Mouse (Mus musculus) intestine, postnatal 0 days (tissue): ENCODE data around the gene Selenbp1. TPM values are rescaled to one million over a fixed set of nuclear protein-coding genes. Genes with fewer than 3 reads are reported as not detected.
"Not testable (repeated sequence)": the region's sequence is repeated elsewhere in the genome, so short reads cannot be mapped to it uniquely, and the experiment has no call there.

Experiments used
- ATAC-seq: fragments of 200-750 bp; cut with Nextera tagmentation; 2 replicates; pipeline ENCODE4 v1.8.0; 2017; ENCODE audit warnings: mild to moderate bottlenecking, moderate TSS enrichment, moderate library complexity
- H3K27ac ChIP-seq: fragments of 300-500 bp; sonication (generic); 2 replicates; pipeline ENCODE4 v1.5.1; 2014; ENCODE audit warnings: mild to moderate bottlenecking, low read depth, low read length, moderate library complexity
- H3K27me3 ChIP-seq: fragments of 300-500 bp; sonication (generic); replicated peaks from 2 replicates; pipeline ENCODE4 v1.6.1; 2014; ENCODE audit warnings: low read length, mixed read lengths; ENCODE audit not compliant: control insufficient read depth, insufficient read depth
- H3K36me3 ChIP-seq: fragments of 300-500 bp; sonication (generic); 2 replicates; pipeline ENCODE4 v1.6.1; 2014; ENCODE audit warnings: mild to moderate bottlenecking, moderate library complexity; ENCODE audit not compliant: control insufficient read depth, insufficient read depth
- H3K4me1 ChIP-seq: fragments of 300-500 bp; sonication (generic); replicated peaks from 2 replicates; pipeline ENCODE4 v1.6.1; 2014; ENCODE audit warnings: antibody characterized with exemption, low read length, mixed read lengths; ENCODE audit not compliant: control insufficient read depth, insufficient read depth
- H3K4me2 ChIP-seq: fragments of 300-500 bp; sonication (generic); replicated peaks from 2 replicates; pipeline ENCODE4 v1.6.1; 2014; ENCODE audit warnings: low read depth, mild to moderate bottlenecking, moderate library complexity
- H3K4me3 ChIP-seq: fragments of 300-500 bp; sonication (generic); 2 replicates; pipeline ENCODE4 v1.5.1; 2014; ENCODE audit warnings: low read depth, low read length
- H3K9ac ChIP-seq: fragments of 300-500 bp; sonication (generic); 2 replicates; pipeline ENCODE4 v1.6.1; 2014; ENCODE audit warnings: mild to moderate bottlenecking, low read depth, low read length
- H3K9me3 ChIP-seq: fragments of 300-500 bp; sonication (generic); 2 replicates; pipeline ENCODE4 v1.6.1; 2016; ENCODE audit warnings: mixed run types; ENCODE audit not compliant: control insufficient read depth
- CTCF ChIP-seq: sonication (generic); IDR thresholded peaks from 2 replicates; pipeline ENCODE4 v1.5.1; 2016; ENCODE audit warnings: low read depth, mild to moderate bottlenecking, control low read depth, antibody characterized with exemption, moderate library complexity
- WGBS: fragments of 180-500 bp; shearing (Covaris S2); extraction: QIAGEN DNeasy Blood & Tissue Kit; methylation state at CpG from one replicate; pipeline ENCODE4 v1.1.7; 2014; 5-methylcytosine and 5-hydroxymethylcytosine counted together
- polyA plus RNA-seq: library from polyadenylated mRNA; unstranded; fragments of >200 nt; fragmentation: Nextera tagmentation; extraction: Ambion mirVana; gene quantifications from 2 replicates; pipeline ENCODE4 v1.2.1, GENCODE M21; 2015

Gene Selenbp1
- 61.7 and 71.6 TPM in 2 replicates for polyA plus RNA-seq

DNA sequence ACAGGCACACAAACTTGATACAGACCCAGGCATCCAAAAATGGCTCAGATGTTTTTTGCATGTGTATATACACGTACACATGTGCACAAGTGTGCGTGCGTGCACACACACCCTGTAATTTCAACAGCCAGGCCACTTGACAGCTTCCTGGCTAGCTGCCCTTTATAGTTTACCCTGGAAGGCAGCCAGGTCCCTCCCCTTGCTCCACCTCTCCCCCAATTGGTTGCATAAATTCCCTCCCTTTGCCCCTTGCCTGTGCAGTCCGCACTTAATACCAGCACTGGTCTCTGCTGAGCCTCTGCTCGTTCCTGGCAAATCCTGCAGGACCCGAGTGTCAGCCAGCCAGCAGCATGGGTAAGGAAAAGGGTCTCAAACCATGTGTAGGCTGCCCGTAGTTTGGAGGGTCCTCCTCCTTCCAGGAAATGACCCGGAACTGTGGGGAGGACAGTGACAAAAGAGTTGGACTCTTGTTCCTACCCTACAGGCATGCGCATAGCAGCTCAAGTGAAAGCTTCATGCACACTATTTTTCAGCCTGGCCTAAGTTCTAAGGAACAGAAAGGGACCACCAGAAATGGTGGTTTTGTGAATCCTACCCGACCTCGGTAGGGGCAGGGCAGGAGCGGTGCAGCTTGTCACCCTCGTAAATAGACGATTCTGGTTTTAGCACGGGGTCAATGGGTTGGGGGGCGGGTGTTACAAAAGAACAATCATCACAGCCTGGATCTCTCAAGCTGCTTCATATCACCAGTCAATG is at the start of gene Selenbp1:
Gene Selenbp1 (plus strand): TSS at position 248 of the 756 bp plus-strand sequence.
- Histone ChIP-seq H3K27ac (peak within 1 kb of the TSS; percentile 78), H3K4me2 (peak within 1 kb of the TSS; percentile 58), H3K36me3 (peaks cover 3% of the 10 kb centered on the region; the same call in 1 of the 2 replicates), H3K9me3 (no peaks in the 10 kb centered on the region), H3K9ac (peak within 1 kb of the TSS; percentile 44; the same call in 1 of the 2 replicates), H3K4me3 (peak within 1 kb of the TSS; percentile 38), H3K27me3 (no peaks in the 10 kb centered on the region), H3K4me1 (0 out of 2 replicates have a peak, but pooled peaks cover 3% of the 10 kb centered on the region)
- peak; percentile 88 for ATAC-seq
- WGBS: 2% methylated on average over 16 of the region's 16 CpGs
- peak; percentile 19; the same call in 1 of the 2 replicates for TF ChIP-seq CTCF

DNA sequence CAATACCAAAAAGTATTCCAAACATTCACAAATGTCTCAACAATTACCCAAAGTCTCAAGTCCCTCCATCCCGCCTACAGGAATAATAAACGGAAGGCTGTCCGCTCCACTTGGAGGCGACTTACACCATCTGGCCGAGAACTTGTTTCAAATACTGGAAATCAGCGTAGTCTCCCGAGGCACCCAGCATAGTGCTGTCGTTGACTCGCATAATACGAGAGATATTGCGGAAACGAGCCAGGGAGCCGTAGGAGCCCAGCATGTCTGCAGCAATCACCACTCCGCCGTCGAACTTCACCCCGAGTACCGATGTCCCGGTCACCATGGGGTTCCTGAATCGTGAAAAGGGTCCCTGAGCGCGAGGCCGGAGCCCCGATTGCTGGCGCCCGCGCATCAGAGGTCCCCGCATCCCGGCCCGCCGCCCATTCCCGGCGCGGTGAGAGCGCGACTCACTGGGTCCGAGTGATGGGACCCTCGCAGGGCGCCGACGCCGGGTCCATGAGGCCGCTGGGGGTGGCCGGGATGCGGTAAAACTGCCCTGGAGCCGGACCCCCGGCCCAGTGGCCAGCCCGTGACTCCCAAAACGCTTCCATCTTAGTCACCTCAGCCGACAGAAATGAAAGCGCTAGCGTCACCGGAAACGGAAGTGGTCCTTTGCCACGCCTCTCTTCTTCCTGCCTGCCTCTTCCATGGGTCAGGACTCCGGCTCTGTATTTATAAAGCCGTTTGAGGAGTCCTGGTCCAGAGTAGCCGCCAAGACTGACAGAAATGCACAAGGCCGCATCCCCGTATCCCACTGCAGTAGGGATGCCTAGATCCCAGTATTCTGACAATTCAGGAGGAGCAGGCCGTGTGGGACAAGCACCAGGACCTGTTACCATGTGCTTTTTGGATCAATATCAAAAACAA is 46.3 kb upstream of the Selenbp1 start, which contains the start of gene Psmb4:
Gene Psmb4 (minus strand): TSS at position 646 of the 909 bp plus-strand sequence.
- no peaks in the 10 kb centered on the region for H3K9me3 ChIP-seq
- peak within 1 kb of the TSS; percentile 75 for H3K27ac ChIP-seq
- peaks cover 32% of the 10 kb centered on the region for H3K36me3 ChIP-seq
- peaks cover 5% of the 10 kb centered on the region; the same call in 1 of the 2 replicates for H3K4me1 ChIP-seq
- peak within 1 kb of the TSS; percentile 93 for H3K9ac ChIP-seq
- H3K27me3 ChIP-seq: no peaks in the 10 kb centered on the region
- ATAC-seq: peak; percentile 82
- peak within 1 kb of the TSS; percentile 83 for H3K4me2 ChIP-seq
- no peak for TF ChIP-seq CTCF
- under 1% methylated on average over 61 of the region's 61 CpGs for WGBS
- H3K4me3 ChIP-seq: peak within 1 kb of the TSS; percentile 99

DNA sequence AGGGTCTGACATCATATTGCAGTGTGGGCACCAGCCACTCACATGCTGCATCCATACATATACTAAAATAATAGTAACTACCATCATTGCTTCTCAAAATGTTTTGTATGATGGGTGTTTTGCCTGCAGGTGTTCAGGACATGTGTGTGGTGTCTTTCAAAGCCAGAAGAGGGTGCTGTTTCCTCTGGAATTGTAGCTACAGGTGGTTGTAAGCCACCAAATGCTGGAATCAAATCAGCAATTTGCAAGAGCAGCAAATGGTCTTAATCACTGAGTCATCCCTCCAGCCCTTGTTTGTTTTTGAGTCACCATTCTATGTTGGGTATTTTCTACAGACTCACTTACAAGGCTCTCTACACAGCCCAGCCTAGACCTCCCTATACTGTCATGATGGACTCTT is 44.3 kb upstream of the Selenbp1 start:
- Histone ChIP-seq H3K27ac (no peak overlapping the region), H3K27me3 (no peaks in the 10 kb centered on the region), H3K4me1 (peaks cover 5% of the 10 kb centered on the region; the same call in 1 of the 2 replicates), H3K9ac (no peak overlapping the region), H3K4me2 (no peak overlapping the region), H3K36me3 (peaks cover 14% of the 10 kb centered on the region; the same call in 1 of the 2 replicates), H3K4me3 (no peak overlapping the region), H3K9me3 (no peaks in the 10 kb centered on the region)
- peak; percentile 79 for TF ChIP-seq CTCF
- ATAC-seq: no peak

DNA sequence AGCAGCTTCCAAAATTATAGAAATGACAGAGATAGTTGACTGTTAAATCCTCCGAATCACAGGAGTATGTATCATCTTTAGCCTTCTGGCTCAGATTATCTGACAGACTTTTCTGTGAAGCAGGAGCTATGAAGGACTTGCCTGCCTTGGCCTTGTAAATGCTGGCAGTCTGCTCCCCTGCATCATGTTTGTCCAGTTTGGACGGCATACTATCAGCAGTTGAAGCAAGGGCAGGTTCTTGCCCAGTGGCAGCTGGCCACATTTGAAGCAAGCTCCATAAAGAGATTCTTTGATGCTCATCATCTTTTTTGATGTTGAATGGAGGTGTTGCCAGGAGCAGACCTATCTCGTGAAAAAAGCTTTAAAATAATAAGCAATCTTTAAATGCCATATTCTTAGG is 38.8 kb upstream of the Selenbp1 start:
- H3K4me3 ChIP-seq: no peak overlapping the region
- no peak overlapping the region for H3K27ac ChIP-seq
- no peaks in the 10 kb centered on the region for H3K27me3 ChIP-seq
- no peak overlapping the region for H3K9ac ChIP-seq
- H3K4me1 ChIP-seq: no peaks in the 10 kb centered on the region
- H3K4me2 ChIP-seq: no peak overlapping the region
- no peak for ATAC-seq
- WGBS: 71% methylated on average over 3 of the region's 3 CpGs
- H3K36me3 ChIP-seq: no peaks in the 10 kb centered on the region
- H3K9me3 ChIP-seq: no peaks in the 10 kb centered on the region
- TF ChIP-seq CTCF: no peak

DNA sequence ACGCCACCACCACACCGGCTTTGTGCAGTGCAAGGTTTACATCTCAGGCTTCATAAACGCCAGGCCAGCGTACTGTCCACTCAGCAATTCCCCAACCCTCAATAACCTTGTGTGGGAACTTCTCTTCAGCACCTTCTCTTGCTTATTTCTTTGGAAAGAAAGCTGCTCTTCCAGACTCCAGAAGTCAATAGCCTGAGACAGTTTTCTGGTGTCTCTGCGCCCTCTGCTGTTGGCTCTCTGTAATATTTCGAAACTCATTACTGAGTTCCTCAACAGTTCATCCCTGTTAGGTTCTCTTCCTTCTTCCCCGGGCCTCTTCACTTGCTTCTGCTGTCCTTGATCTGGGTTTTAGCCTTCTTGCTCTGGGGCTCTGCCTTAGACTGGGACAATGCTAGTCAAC is 30.1 kb upstream of the Selenbp1 start:
- H3K9ac ChIP-seq: no peak overlapping the region; the same call in 1 of the 2 replicates
- ATAC-seq: peak; percentile 51; the same call in 1 of the 2 replicates
- H3K4me1 ChIP-seq: no peaks in the 10 kb centered on the region
- 18% methylated on average over 7 of the region's 7 CpGs for WGBS
- H3K9me3 ChIP-seq: no peaks in the 10 kb centered on the region
- no peaks in the 10 kb centered on the region for H3K27me3 ChIP-seq
- peak; percentile 85 for TF ChIP-seq CTCF
- no peaks in the 10 kb centered on the region for H3K36me3 ChIP-seq
- H3K4me2 ChIP-seq: no peak overlapping the region
- no peak overlapping the region for H3K27ac ChIP-seq
- no peak overlapping the region for H3K4me3 ChIP-seq

DNA sequence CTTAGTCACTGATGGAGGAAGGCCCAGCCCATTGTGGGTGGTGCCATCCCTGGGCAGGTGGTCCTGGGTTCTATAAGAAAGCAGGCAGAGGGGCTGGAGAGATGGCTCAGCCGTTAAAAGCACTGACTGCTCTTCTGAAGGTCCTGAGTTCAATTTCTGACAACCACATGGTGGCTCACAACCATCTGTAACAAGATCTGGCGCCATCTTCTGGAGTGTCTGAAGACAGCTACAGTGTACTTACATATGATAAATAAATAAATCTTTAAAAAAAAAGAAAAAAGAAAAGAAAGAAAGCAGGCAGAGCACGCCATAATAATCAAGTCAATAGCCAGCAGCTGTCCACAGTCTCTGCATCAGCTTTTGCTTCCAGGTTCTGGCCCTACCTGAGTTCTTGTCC is 28.1 kb upstream of the Selenbp1 start:
- not testable (repeated sequence) for ATAC-seq, H3K9ac ChIP-seq, H3K27me3 ChIP-seq, H3K9me3 ChIP-seq, H3K27ac ChIP-seq, H3K4me2 ChIP-seq, H3K4me3 ChIP-seq, H3K36me3 ChIP-seq, H3K4me1 ChIP-seq
- peak; percentile 45 for TF ChIP-seq CTCF
- 62% methylated on average over 3 of the region's 3 CpGs for WGBS
